Mouse (Mus musculus): ENCODE measurements at regions not wholly inside any gene's neighbourhood (a gene's known extent, or its start where the extent isn't known, plus 50 kb on each side); places are given as distances from the start of the nearest gene placed in this dataset.
"Not testable (repeated sequence)": the region's sequence is repeated elsewhere in the genome, so short reads cannot be mapped to it uniquely, and the experiment has no call there.

DNA sequence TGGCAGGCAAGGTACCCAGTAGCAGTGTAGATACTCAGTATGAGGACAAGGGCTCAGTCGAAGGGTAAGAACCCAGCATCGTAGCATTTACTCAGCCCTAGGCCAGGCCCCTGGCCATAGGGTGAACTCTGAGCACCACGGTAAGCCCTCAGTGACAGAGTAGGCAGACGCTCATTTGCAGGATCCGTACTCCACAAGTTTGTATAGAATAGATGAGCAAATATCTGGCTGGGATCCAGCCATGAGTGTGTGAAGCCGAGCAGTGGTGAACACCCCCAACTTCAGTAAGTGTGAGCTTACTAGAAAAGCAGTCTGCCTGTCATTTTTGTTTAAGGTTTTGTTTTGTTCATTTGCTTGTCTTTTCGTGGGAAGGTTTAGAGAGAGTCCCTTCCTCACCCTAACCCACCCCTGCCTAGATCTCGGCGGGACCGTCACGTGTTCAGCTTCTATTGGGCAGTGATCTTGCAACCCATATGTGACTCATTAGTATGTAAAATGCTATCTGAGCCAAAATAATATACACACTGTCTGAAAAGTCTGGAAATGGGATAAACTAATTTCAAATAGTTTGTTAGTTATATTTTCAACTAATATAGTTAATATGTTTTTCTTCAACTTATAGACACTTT lies 76.3 kb downstream of the Gm5447 start:
- Histone ChIP-seq H3K9me3 (replicated peaks; ENCODE audit: insufficient read depth, low read length) (no peaks in the 10 kb centered on the region), H3K27ac (ENCODE audit: control insufficient read depth, low read depth, low read length) (no peak overlapping the region), H3K27me3 (ENCODE audit: control insufficient read depth in 1 of 2, insufficient read depth in 2 of 2, low read length in 2 of 2) (peaks cover 0 to 2% of the 10 kb centered on the region in 2 experiments; a peak in 2 of 4 replicates), H3K36me3 (ENCODE audit: control insufficient read depth in 1 of 2, insufficient read depth in 2 of 2, low read length in 2 of 2) (no peaks in the 10 kb centered on the region), H3K79me2 (ENCODE audit: control insufficient read depth, insufficient read depth, low read length, poor library complexity) (no peaks in the 10 kb centered on the region), H3K4me3 (ENCODE audit: control insufficient read depth in 1 of 2, insufficient read depth in 1 of 2, low read depth in 2 of 2, low read length in 2 of 2) (no peak overlapping the region), H3K4me1 (ENCODE audit: control insufficient read depth in 1 of 2, insufficient read depth in 2 of 2, low read length in 2 of 2) (no peaks in the 10 kb centered on the region), H3K9ac (ENCODE audit: control insufficient read depth, low read depth, low read length, poor library complexity, severe bottlenecking) (no peak overlapping the region)
- TF ChIP-seq SIN3A (IDR thresholded peaks at IDR 0.05; ENCODE audit: low read length): no peak
- no peak for TF ChIP-seq RCOR1 (IDR thresholded peaks at IDR 0.05; ENCODE audit: low read depth, low read length)
- no peak for TF ChIP-seq MYB (IDR thresholded peaks at IDR 0.05; ENCODE audit: low read depth, low read length)
- no peak for TF ChIP-seq POLR2AphosphoS5 (IDR thresholded peaks at IDR 0.05; ENCODE audit: borderline replicate concordance, low read depth, low read length)
- no peak for TF ChIP-seq JUND (IDR thresholded peaks at IDR 0.05; ENCODE audit: low read depth, low read length)
- TF ChIP-seq BHLHE40 (IDR thresholded peaks at IDR 0.05; ENCODE audit: borderline replicate concordance, low read depth, low read length): no peak
- DNase-seq (ENCODE audit: low read depth, low spot score): no peak

DNA sequence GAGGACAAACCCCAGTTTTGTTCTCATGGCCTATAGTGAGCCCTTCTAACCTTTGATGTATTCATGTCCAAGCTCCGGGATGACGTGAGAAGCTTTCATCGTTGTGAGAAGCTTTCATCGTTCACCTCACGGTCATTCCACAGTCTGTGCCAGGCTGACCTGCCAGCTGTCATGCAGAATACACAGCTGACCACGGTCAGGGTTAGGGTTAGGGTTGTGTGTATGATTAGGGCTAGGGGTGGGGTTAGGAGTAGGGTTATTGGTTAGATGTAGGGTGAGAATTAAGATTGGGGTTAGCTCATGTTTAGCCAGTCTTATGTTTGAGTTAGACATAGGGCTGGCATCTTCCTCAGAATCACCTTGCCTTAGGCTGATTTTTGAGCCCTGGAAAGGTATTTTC lies 77.6 kb downstream of the Gm5447 start:
- H3K79me2 ChIP-seq (ENCODE audit: control insufficient read depth, insufficient read depth, low read length, poor library complexity); H3K27ac ChIP-seq (ENCODE audit: control insufficient read depth, low read depth, low read length); DNase-seq (ENCODE audit: low read depth, low spot score); H3K27me3 ChIP-seq (ENCODE audit: control insufficient read depth in 1 of 2, insufficient read depth in 2 of 2, low read length in 2 of 2); H3K4me1 ChIP-seq (ENCODE audit: control insufficient read depth in 1 of 2, insufficient read depth in 2 of 2, low read length in 2 of 2); H3K4me3 ChIP-seq (ENCODE audit: control insufficient read depth in 1 of 2, insufficient read depth in 1 of 2, low read depth in 2 of 2, low read length in 2 of 2); H3K9me3 ChIP-seq (replicated peaks; ENCODE audit: insufficient read depth, low read length); H3K36me3 ChIP-seq (ENCODE audit: control insufficient read depth in 1 of 2, insufficient read depth in 2 of 2, low read length in 2 of 2); H3K9ac ChIP-seq (ENCODE audit: control insufficient read depth, low read depth, low read length, poor library complexity, severe bottlenecking): not testable (repeated sequence)

DNA sequence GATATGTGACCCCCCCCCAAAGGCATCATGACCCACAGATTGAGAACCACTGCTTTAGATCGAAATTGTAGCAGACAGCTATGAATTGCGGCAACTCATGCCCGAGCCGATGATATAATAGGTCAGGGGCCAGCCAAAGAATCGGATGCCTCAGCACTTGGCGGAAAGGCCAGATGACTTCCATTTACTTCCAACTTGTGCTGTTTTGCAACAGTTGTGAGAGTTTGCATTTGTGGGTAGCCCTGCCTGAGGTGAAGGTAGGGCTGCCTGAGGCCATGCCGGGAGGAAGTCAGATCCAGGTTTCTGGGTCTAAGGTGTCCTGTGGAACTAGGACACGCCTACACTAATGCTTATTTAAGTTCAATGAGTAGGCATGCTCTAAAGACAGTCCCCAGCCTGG lies 80.4 kb downstream of the Gm5447 start:
- Histone ChIP-seq H3K79me2 (ENCODE audit: control insufficient read depth, insufficient read depth, low read length, poor library complexity) (no peaks in the 10 kb centered on the region), H3K4me1 (ENCODE audit: control insufficient read depth in 1 of 2, insufficient read depth in 2 of 2, low read length in 2 of 2) (no peaks in the 10 kb centered on the region), H3K4me3 (ENCODE audit: control insufficient read depth in 1 of 2, insufficient read depth in 1 of 2, low read depth in 2 of 2, low read length in 2 of 2) (no peak overlapping the region), H3K36me3 (ENCODE audit: control insufficient read depth in 1 of 2, insufficient read depth in 2 of 2, low read length in 2 of 2) (no peaks in the 10 kb centered on the region), H3K9me3 (replicated peaks; ENCODE audit: insufficient read depth, low read length) (no peaks in the 10 kb centered on the region), H3K9ac (ENCODE audit: control insufficient read depth, low read depth, low read length, poor library complexity, severe bottlenecking) (no peak overlapping the region), H3K27me3 (ENCODE audit: control insufficient read depth in 1 of 2, insufficient read depth in 2 of 2, low read length in 2 of 2) (no peaks in the 10 kb centered on the region), H3K27ac (ENCODE audit: control insufficient read depth, low read depth, low read length) (no peak overlapping the region)
- no peak for TF ChIP-seq TAL1 (IDR thresholded peaks at IDR 0.05; ENCODE audit: low read length)
- TF ChIP-seq MAZ (IDR thresholded peaks at IDR 0.05; ENCODE audit: low read depth, low read length): no peak
- TF ChIP-seq UBTF (IDR thresholded peaks at IDR 0.05; ENCODE audit: borderline replicate concordance, insufficient read depth, low read depth, low read length): no peak
- TF ChIP-seq CHD1 (IDR thresholded peaks at IDR 0.05; ENCODE audit: low read depth, low read length): no peak
- no peak for TF ChIP-seq USF2 (IDR thresholded peaks at IDR 0.05; ENCODE audit: borderline replicate concordance in 1 of 2, insufficient read depth in 1 of 2, low read depth in 1 of 2, low read length in 2 of 2)
- TF ChIP-seq POLR2AphosphoS2 (IDR thresholded peaks at IDR 0.05; ENCODE audit: low read length): no peak
- no peak for TF ChIP-seq ELF1 (IDR thresholded peaks at IDR 0.05; ENCODE audit: low read depth, low read length)
- no peak for TF ChIP-seq JUND (IDR thresholded peaks at IDR 0.05; ENCODE audit: low read depth, low read length)
- DNase-seq (ENCODE audit: low read depth, low spot score): no peak
